Mouse (Mus musculus) layer of hippocampus, adult 18-20 months (tissue): ENCODE measurements around the gene Olfr330. TPM values are rescaled to one million over a fixed set of nuclear protein-coding genes. Genes with fewer than 3 reads are reported as not detected.
"Not testable (repeated sequence)": the region's sequence is repeated elsewhere in the genome, so short reads cannot be mapped to it uniquely, and the experiment has no call there.

Experiments
- DNase-seq, 2 experiments: peaks; one replicate each; pipeline ENCODE4 v3.0.0; 2022; ENCODE audit warnings: low spot score in 2 of 2
- long read RNA-seq: library from polyadenylated mRNA; stranded (forward); transcript quantifications from one replicate; pipeline ENCODE4 v2.0.0, GENCODE M21; 2021
- total RNA-seq, 2 experiments: library from RNA; stranded (reverse); gene quantifications; 2 replicates each; pipeline ENCODE4 v1.2.3; 2021

Olfr330 gene
- not detected for total RNA-seq
- long read RNA-seq: 0 reads

DNA sequence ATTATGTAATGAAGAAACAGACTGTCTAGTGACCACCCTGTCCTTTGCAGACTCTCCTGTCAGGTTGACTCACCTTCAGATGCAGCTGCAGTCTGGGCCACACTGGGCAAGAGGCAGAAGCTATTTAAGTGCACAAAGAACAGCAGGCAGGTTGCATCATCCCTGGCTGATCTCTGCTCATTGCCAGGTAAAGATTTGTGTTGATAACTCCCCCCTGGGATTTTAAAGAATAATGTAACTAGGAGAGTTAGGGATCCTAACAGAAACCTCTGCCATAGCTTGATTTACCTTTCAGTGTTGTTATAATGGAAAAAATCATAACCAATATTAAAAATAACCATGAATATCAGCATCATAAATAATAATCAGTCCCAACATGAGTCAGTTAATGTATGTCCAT lies at the start of gene Olfr330:
Gene Olfr330, minus strand, starts transcription at position 101 of the 400 bp plus-strand sequence.
- DNase-seq: not testable (repeated sequence)

DNA sequence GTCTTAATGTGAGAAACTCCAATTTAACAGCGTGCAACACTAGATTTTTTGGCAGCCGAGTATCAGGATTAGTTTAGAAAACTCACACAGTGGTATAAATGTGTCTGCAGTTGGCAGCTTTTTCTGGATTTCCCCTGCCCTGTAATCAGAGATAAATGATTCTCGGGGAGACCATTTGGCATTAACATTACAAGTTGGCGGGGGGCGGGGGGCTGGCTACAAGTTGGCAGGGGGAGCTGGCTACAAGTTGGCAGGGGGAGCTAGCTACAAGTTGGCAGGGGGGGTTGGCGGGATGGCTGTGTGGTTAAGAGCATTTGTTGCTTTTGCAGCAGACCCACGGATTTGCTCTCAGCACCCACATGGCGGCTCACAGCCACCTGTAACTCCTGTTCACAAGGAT lies 44.0 kb upstream of the Olfr330 start:
- peak; percentile 28 to 69 for DNase-seq

DNA sequence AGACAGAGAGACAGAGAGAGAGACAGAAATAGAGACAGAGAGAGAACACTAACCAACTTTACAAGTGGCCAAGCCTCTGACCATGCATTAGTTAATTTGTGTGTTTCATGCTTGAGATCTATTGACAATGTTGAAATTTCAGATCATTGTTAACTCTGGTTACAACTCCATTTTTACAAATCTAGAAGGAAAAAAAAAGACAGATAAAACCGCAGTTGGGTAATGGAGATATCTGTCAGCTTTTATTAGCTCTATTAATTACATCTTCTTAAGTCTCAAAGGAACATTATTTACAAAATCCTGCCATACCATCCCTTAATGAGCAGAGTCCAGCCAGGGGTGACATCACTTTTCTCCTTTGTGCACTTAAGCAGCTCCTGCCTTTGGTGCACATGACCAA lies 42.8 kb upstream of the Olfr330 start, which contains the start of gene Olfr325:
Gene Olfr325, plus strand, starts transcription at position 301 of the 400 bp plus-strand sequence.
- DNase-seq: no peak

DNA sequence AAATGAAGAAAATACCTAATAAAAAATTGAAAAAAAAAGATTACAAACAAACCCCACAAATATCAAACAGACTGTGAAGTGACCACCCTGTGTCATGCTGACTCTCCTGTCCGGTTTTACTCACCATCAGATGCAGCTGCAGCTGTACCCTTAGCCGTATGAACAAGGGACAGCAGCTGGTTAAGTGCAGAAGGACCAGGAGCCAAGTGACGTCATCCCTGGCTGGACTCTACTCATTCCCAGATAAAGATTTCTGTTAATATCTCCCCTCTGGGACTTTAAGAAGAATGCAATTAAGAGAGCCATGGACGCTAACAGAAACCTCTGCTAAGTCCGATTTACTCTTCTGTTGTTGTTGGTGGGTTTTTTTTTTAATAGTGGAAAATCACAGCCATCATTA lies 35.8 kb upstream of the Olfr330 start, which contains the start of gene Olfr224:
Gene Olfr224, minus strand, starts transcription at position 149 of the 400 bp plus-strand sequence.
- no peak for DNase-seq

DNA sequence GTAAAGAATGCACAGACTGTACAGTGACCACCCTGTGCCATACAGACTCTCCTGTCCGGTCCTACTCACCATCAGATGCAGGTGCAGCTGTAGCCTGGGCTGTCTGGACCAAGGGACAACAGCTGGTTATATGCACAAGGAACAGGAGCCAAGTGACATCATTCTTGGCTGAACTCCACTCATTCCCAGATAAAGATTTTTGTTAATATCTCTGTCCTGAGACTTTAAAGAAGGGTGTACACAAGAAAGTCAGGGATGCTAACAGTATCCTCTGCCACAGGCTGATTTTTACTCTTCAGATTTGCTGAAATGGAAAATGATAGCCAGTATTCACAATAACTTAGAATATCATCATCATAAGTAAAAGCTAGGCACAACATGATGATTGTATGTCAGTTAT lies 20.9 kb upstream of the Olfr330 start, which contains the start of gene Olfr328:
Gene Olfr328, minus strand, starts transcription at position 101 of the 400 bp plus-strand sequence.
- DNase-seq: no peak

DNA sequence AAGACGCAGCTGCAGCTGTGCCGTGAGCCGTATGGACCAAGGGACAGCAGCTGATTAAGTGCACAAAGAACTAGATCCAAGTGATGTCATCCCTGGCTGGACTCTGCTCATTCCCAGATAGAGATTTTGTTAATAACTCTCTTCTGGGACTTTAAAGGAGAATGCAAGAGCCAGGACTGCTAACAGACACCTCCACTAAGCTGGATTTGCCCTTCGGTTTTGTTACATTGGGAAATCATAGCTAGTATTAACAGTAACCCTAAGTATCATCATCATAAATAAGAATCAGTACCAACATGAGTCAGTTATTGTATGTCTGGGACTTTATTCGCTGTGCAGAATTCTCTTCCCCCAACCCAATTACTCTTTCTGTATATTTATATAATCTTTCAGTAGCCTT lies 11.7 kb upstream of the Olfr330 start, which contains the start of gene Olfr329-ps:
Gene Olfr329-ps, minus strand, starts transcription at position 101 of the 400 bp plus-strand sequence.
- no peak for DNase-seq

DNA sequence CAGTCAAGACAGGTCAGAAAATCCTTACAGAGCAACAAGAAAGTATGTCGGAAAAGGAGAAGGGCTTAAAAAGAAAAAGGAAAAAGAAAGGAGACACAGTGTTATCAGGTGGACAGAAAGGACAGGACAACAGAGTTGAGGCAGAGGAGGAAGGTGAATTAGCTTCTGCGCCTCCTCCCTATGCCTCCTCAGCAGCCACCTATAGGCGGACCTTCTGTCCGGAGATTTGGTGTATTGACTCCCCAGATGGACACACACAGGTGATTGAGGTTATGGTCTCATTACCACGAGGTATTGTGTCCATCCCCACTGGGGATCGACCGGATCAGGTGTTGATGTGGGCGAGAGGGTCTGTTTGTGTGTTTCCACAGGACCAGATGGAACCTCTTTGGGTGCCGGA lies 14.9 kb downstream of the Olfr330 start:
- peak in 1 of 2 experiments; percentile 19 for DNase-seq

DNA sequence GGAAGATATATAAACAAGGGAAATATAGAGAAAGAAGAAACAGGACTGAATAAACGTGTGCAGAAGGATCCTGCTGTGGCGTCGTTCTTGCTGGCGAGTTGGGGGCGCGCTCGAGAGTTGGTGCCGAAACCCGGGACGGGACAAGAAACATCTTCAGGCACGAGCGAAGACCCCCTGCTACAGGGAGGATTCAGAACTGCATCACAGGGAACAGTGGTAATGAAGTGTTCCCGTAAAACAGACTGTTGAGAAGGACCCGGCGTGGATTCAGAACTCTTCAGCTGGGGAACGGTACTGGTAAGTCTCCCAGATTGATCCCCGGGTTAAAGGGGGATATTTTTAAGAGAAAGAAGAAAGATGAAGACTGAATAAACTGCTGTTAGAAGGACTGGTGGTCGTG lies 15.7 kb downstream of the Olfr330 start:
- peak; percentile 62 to 67 for DNase-seq

DNA sequence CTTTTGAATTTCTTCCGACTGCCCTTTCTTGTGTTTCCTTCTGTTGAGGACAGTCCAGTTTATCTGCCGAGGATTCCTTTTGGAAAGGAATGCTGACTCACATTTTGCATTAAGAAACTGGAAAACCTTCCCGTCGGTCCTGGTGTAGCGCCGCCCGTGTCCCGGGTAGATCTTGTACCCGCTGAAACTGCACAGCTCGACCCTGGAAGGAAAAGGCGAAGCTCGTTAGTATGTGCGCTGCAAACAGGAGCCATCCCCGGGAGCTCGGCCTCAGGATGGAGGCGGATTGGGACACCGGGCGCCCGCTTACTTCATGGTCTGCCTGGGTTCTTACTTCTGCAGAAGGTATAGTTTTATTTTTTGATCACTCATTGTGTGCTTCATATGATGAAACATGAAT lies 25.6 kb downstream of the Olfr330 start:
- DNase-seq: not testable (repeated sequence)

DNA sequence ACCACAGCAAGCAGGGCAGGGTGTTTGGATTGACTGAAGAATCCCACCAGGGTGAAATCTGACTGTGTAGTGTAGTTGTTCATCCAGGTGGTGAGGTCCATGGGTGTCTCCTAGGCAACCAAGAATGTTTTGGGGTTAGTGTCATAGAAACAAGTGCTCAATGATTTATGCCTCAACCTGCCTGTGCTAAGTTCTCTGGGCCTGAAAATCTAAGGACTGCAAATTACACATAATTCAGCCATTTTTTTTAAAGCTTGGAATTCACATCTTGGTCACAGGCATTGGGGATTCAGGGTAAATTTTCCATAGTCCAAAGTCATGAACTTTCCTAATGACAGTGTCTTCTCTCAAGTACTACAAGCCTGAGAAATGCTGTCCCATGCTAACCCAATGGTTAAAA lies 32.2 kb downstream of the Olfr330 start, which contains the start of gene Olfr331:
Gene Olfr331, minus strand, starts transcription at position 101 of the 400 bp plus-strand sequence.
- DNase-seq: not testable (repeated sequence)

DNA sequence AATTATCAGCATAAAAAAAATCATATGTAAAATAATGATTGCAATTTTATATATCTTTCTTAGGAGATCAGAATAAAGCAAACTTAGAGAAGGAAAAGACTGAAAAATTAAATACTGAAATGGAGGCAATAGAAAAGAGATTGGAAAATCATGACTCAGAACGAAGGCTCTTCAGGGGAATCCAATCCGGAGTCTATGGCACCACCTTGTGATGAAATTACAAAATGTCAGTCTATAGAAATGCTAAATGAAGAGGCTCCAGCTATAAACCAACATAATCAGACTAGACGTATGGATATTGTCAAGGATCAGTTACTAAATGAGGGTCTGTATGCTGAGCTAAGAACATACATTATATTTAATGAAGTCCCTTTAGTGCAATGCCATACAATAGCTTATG lies 35.3 kb downstream of the Olfr330 start:
- DNase-seq: peak in 1 of 2 experiments; percentile 20

DNA sequence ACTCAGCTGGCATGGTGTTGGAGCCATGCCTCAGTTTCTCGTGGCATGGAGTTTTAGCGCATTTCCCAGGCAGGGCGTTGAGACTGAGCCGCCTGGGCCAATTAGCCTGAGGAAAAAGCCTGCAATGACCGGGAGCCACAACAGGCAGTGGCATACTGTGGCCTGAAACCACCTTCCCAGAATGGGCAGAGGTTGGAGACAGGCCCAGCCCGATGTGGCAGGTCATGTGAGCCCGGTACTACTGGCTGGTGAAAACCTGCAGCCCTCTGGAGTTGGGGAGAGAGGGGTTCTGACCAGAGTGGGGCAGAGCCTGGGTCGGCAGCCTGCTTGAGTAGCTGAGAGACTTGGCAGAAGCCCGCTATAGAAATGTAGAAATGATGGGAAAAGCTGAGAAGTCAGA lies 35.9 kb downstream of the Olfr330 start:
- DNase-seq: no peak

DNA sequence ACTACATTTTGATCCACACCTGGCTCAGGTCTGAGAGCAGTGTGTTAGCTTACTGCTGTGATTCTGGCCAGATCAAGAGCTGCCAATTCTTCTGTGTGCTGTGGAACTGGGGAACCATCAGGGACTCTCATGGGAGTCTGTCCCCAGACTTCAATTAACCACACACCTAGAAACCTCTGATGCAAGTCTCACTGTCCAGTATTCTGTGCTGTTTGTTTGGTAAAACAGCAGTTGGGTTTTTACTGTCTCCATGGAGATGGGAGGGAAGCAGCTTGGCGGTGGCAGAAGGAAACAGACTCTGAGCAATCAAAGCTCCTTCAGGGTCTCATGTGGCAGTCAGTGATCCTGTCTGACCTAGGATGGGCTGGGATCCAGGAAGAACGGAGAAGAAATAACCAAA lies 42.2 kb downstream of the Olfr330 start, which contains the start of gene Olfr332:
Gene Olfr332, minus strand, starts transcription at position 101 of the 400 bp plus-strand sequence.
- no peak for DNase-seq

Other genes with a start within 250 kb of the Olfr330 start
- gene Zfp692, start 227.8 kb downstream of the Olfr330 start, total RNA-seq: 10 to 100 TPM; 24.4 to 25.9 TPM
- 10 to 100 TPM; 43.4 to 43.5 TPM for gene Zfp672, start 204.5 kb downstream of the Olfr330 start, total RNA-seq
- gene Sh3bp5l, start 204.1 kb downstream of the Olfr330 start, total RNA-seq: 10 to 100 TPM; 48.9 to 55.4 TPM
- gene Lypd8, start 155.8 kb downstream of the Olfr330 start, total RNA-seq: not detected
- not detected for gene 1810065E05Rik, start 113.7 kb downstream of the Olfr330 start, total RNA-seq
- not detected for gene Gm12253, start 102.3 kb downstream of the Olfr330 start, total RNA-seq
- not detected for gene Lypd9, start 81.9 kb downstream of the Olfr330 start, total RNA-seq
- gene Olfr30, start 72.6 kb downstream of the Olfr330 start, total RNA-seq: not detected
- gene Olfr332, start 42.3 kb downstream of the Olfr330 start, total RNA-seq: not detected
- gene Olfr331, start 32.3 kb downstream of the Olfr330 start, total RNA-seq: not detected
- not detected for gene Olfr329-ps, start 11.6 kb upstream of the Olfr330 start, total RNA-seq
- gene Olfr328, start 20.8 kb upstream of the Olfr330 start, total RNA-seq: under 1 TPM; 0.10 to 0.18 TPM
- gene Olfr224, start 35.7 kb upstream of the Olfr330 start, total RNA-seq: not detected
- not detected for gene Olfr325, start 42.9 kb upstream of the Olfr330 start, total RNA-seq
- gene Olfr324, start 60.3 kb upstream of the Olfr330 start, total RNA-seq: not detected
- not detected for gene 2210407C18Rik, start 81.2 kb upstream of the Olfr330 start, total RNA-seq
- gene Olfr323, start 95.7 kb upstream of the Olfr330 start, total RNA-seq: under 1 TPM in 1 of 2 experiments, not detected in 1; 0.15 TPM
- not detected for gene Trim58, start 105.6 kb upstream of the Olfr330 start, total RNA-seq
- gene Olfr322, start 123.9 kb upstream of the Olfr330 start, total RNA-seq: not detected
- not detected for gene Olfr320, start 146.3 kb upstream of the Olfr330 start, total RNA-seq
- gene Olfr319, start 164.3 kb upstream of the Olfr330 start, total RNA-seq: not detected
- gene Olfr318, start 189.2 kb upstream of the Olfr330 start, total RNA-seq: under 1 TPM in 1 of 2 experiments, not detected in 1; 0.08 TPM
- gene Olfr317, start 204.4 kb upstream of the Olfr330 start, total RNA-seq: under 1 TPM in 1 of 2 experiments, not detected in 1; 0.10 TPM
- gene Olfr316, start 217.9 kb upstream of the Olfr330 start, total RNA-seq: 1 to 10 TPM; 1.1 to 1.4 TPM
- gene Olfr315, start 238.4 kb upstream of the Olfr330 start, total RNA-seq: not detected
- not detected for gene Olfr314, start 248.1 kb upstream of the Olfr330 start, total RNA-seq